Mouse (Mus musculus) liver, embryonic 12.5 days (tissue): ENCODE data around the gene Wdr4. TPM values are rescaled to one million over a fixed set of nuclear protein-coding genes. Genes with fewer than 3 reads are reported as not detected.
A peak's percentile ranks its signal among the peaks of the same experiment; 100 is the strongest.

Source experiments
- ATAC-seq: fragments of 200-750 bp; cut with Nextera tagmentation; 2 replicates; pipeline ENCODE4 v1.8.0; 2017; ENCODE audit warnings: moderate number of reproducible peaks, mild to moderate bottlenecking, moderate library complexity
- H3K27ac ChIP-seq: fragments of 300-500 bp; sonication (generic); 2 replicates; pipeline ENCODE4 v1.5.1; 2016; ENCODE audit warnings: mild to moderate bottlenecking
- H3K27me3 ChIP-seq: fragments of 300-500 bp; sonication (generic); replicated peaks from 2 replicates; pipeline ENCODE4 v1.6.1; 2016; ENCODE audit warnings: mild to moderate bottlenecking, moderate library complexity
- H3K36me3 ChIP-seq: fragments of 300-500 bp; sonication (generic); 2 replicates; pipeline ENCODE4 v1.6.1; 2016; ENCODE audit warnings: mild to moderate bottlenecking, moderate library complexity
- H3K4me1 ChIP-seq: fragments of 300-500 bp; sonication (generic); 2 replicates; pipeline ENCODE4 v1.6.1; 2016
- H3K4me2 ChIP-seq: fragments of 300-500 bp; sonication (generic); 2 replicates; pipeline ENCODE4 v1.6.1; 2016; ENCODE audit warnings: mild to moderate bottlenecking, moderate library complexity
- H3K4me3 ChIP-seq: fragments of 300-500 bp; sonication (generic); 2 replicates; pipeline ENCODE4 v1.5.1; 2016; ENCODE audit warnings: mild to moderate bottlenecking, moderate library complexity
- H3K9ac ChIP-seq: fragments of 300-500 bp; sonication (generic); 2 replicates; pipeline ENCODE4 v1.6.1; 2016; ENCODE audit warnings: mild to moderate bottlenecking, moderate library complexity
- H3K9me3 ChIP-seq: fragments of 300-500 bp; sonication (generic); replicated peaks from 2 replicates; pipeline ENCODE4 v1.6.1; 2016; ENCODE audit warnings: mild to moderate bottlenecking, moderate library complexity
- WGBS: fragments of 180-500 bp; shearing (Covaris S2); methylation state at CpG from one replicate; pipeline ENCODE4 v1.1.7; 2016; ENCODE audit not compliant: insufficient replicate concordance; 5-methylcytosine and 5-hydroxymethylcytosine counted together
- polyA plus RNA-seq: library from polyadenylated mRNA; unstranded; fragments of >200 nt; fragmentation: Nextera tagmentation; extraction: Ambion mirVana; gene quantifications from 2 replicates; pipeline ENCODE4 v1.2.1, GENCODE M21; 2016

Wdr4 gene
- 42.2 and 46.1 TPM in 2 replicates for polyA plus RNA-seq

DNA sequence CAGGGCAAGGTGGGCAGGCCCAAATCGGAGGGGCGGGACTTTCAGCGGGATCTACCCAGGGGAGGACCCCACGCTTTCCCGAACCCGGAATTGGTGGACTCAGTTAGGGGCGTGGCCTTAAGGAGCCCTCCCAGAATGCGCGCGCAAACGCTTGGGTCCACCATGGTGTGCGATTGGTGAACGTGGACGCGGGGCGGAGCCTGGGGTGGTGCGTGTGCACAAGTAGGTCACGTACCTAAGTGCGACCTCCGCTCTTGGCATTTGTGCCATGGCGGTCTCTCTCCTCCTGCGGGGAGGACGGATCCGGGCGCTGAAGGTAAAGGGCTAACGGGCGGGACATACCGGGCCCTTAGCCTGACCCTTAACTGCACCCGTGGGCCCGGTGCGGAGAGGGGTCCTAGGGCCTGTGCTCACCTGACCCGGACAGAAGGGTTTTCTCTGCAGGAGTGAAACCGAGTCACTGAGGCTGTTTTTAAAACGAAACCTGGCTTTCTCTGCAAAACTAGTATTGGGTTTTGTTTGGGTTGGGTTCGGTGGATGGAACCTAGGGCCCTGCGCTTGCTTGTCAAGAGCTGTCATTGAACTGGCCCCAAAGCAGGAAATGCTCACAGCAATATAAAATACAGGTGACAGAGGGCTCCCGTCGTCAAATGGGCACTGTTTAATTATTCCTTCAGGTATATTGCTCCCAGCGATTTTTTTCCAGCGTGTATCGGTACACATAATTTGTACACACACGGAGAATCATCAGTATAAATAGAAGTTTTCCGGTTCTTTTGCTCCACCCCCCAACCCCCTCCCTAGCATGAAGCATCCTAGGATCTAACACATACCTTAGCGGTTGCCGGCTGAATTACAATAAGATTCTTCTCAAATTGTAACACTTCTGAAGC is at the start of gene Wdr4, which contains the start of gene Ndufv3:
TSS of gene Wdr4 (minus strand) at position 35 of the 893 bp plus-strand sequence.
TSS of gene Ndufv3 (plus strand) at position 170 of the 893 bp plus-strand sequence.
- peaks cover 26% of the 10 kb centered on the region for H3K4me1 ChIP-seq
- H3K9me3 ChIP-seq: no peaks in the 10 kb centered on the region
- 0 out of 2 replicates have a peak, but pooled peaks cover 7% of the 10 kb centered on the region for H3K27me3 ChIP-seq
- peak within 1 kb of the TSS; percentile 77 for H3K27ac ChIP-seq
- H3K4me3 ChIP-seq: peak within 1 kb of the TSS; percentile 82
- peak; percentile 97 for ATAC-seq
- WGBS: under 1% methylated on average over 45 of the region's 45 CpGs
- peak within 1 kb of the TSS; percentile 80 for H3K4me2 ChIP-seq
- H3K36me3 ChIP-seq: peaks cover 28% of the 10 kb centered on the region
- peak within 1 kb of the TSS; percentile 81 for H3K9ac ChIP-seq

DNA sequence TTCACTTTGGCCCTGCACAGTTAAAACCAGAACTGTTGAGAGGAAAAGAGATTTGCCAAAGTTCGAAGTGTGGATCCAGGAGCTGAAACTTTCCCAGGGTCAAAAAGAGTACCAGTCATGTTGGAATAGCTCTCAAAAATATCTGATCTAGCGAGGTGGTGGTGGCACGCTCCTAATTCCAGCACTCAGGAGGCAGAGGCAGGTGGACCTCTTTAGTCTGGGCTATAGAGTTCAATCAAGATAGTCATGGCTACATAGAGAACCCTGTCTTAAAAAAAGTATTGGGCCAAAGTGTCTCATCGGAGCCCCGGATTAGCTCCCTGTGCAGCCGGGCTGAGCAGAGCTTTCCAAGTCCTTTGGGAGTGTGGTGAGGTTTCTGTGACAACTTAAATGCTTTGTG is 46.5 kb upstream of the Wdr4 start:
- Histone ChIP-seq H3K4me3 (peak overlapping the region; percentile 84), H3K9me3 (no peaks in the 10 kb centered on the region), H3K27me3 (no peaks in the 10 kb centered on the region), H3K4me1 (peaks cover 58% of the 10 kb centered on the region), H3K4me2 (peak overlapping the region; percentile 92), H3K27ac (peak overlapping the region; percentile 34; the same call in 1 of the 2 replicates), H3K9ac (peak overlapping the region; percentile 92), H3K36me3 (peaks cover 6% of the 10 kb centered on the region; the same call in 1 of the 2 replicates)
- WGBS: 72% methylated on average over 6 of the region's 6 CpGs
- ATAC-seq: no peak

DNA sequence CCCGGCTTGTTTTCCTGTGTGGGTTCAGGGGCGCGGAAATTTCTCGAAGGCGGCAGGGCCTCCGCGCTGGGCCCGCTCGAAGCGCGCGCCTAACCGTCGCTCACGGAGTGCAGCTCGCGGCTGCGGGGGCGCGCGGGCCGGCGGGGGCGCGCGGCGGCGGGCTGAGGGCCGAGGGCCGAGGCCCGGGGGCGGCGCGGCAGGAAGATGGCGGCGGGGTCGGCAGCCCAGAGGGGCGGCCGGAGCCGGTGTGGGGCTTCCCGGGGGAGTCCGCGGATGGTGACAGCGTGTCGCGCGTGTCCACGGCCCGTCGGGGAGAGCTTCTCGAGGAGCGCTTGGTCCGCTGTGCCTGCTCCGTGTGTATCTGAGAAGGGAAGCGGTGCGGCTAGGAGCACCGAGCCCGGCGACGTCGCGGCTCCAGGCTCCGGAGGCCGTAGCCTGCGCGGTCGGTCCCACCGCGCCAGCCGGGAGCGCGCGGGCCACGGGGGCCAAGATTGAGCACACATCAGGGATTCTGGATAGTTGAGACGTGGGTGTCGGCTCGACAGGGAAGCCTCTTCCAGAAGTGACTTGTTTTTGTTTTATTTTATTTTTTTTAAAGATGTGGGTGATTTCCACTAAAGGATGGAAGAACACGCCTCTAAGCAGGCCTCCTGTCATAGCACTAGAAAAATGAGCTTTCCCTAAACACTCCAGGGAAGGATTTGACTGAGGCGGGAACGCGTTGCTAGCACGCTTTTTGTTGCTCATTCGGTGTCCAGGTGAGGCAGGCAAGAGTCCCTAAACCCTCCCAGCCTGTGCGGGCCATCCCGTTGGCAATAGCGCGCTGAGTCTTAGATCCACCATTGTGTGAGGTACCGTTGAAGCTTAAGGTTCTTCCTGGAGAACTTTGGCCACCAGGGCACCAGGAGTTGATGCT is 45.6 kb upstream of the Wdr4 start:
- Histone ChIP-seq H3K9ac (peak overlapping the region; percentile 92), H3K27me3 (no peaks in the 10 kb centered on the region), H3K4me1 (peaks cover 50% of the 10 kb centered on the region), H3K9me3 (no peaks in the 10 kb centered on the region), H3K4me2 (peak overlapping the region; percentile 92), H3K27ac (peak overlapping the region; percentile 96), H3K4me3 (peak overlapping the region; percentile 84), H3K36me3 (peaks cover 6% of the 10 kb centered on the region; the same call in 1 of the 2 replicates)
- WGBS: 1% methylated on average over 85 of the region's 88 CpGs
- peak; percentile 22 for ATAC-seq

DNA sequence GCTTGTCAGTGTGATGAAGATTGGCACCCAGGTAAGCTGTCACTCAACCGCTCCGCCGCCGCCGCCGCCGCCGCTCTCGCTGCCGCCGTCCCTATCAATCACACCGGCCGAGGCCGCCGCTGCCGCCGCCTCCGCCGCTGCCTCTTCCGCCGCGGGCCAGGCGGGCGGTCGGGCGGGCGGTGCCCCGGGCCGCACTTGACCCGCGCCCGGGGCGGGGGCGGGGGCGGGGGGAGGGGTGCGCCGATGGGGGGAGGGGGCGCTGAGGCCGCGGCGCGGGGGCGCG is 45.0 kb upstream of the Wdr4 start:
- 0% methylated on average over 36 of the region's 44 CpGs for WGBS
- Histone ChIP-seq H3K9me3 (no peaks in the 10 kb centered on the region), H3K4me2 (peak overlapping the region; percentile 92), H3K36me3 (peaks cover 6% of the 10 kb centered on the region; the same call in 1 of the 2 replicates), H3K4me1 (peaks cover 48% of the 10 kb centered on the region), H3K9ac (peak overlapping the region; percentile 92), H3K27me3 (no peaks in the 10 kb centered on the region), H3K4me3 (peak overlapping the region; percentile 84), H3K27ac (peak overlapping the region; percentile 96)
- ATAC-seq: no peak

DNA sequence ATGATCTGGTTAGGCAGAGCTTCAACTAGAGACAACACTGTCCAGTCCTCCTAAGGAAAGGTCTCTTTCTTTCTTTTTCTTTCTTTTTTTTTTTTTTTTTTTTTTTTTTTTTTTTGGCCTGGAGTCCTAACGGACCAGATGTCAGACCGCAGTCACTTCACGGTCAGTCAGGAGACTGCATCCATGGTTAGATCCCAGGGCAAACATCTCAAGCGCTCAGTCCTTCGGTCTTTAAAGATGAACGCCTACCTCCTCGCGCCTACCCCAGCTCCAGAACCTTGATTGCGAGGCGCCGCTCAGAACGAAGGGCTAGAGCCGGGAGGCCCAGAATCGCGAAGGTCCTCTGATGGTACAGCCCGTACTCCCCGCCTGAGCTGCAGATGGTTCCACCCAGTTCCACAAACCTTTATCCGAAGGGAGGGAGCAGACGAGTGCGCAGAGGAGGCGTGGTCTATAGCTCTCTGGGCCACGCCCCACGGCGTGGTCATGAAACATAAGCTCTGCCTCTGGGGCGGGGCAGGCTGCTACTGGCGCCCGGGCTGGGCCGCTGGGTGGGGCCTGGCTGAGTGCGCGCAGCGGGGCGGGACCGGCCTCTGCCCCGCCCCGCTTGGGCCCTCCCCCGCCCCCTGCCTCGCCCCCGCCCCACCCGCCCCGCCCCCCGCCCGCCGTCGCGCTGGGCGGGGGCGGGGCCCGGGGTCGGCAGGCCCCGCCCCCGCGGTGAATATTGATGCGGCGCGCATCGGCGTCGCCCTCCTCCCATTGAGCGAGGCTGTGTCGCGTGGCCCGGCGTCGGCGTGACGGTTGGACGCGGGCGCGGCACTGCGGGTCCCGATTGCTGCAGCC is 44.5 kb upstream of the Wdr4 start, which contains the start of gene Pknox1:
TSS of gene Pknox1 (plus strand) at position 720 of the 843 bp plus-strand sequence.
- WGBS: under 1% methylated on average over 51 of the region's 72 CpGs
- peak; percentile 90 for ATAC-seq
- Histone ChIP-seq H3K4me2 (peak within 1 kb of the TSS; percentile 92), H3K36me3 (peaks cover 4% of the 10 kb centered on the region; the same call in 1 of the 2 replicates), H3K9ac (peak within 1 kb of the TSS; percentile 92), H3K4me3 (peak within 1 kb of the TSS; percentile 84), H3K4me1 (peaks cover 44% of the 10 kb centered on the region), H3K9me3 (no peaks in the 10 kb centered on the region), H3K27me3 (no peaks in the 10 kb centered on the region), H3K27ac (peak within 1 kb of the TSS; percentile 96)

- Histone ChIP-seq H3K4me2 (peak overlapping the region; percentile 85), H3K9me3 (no peaks in the 10 kb centered on the region), H3K4me3 (peak overlapping the region; percentile 58), H3K27me3 (no peaks in the 10 kb centered on the region), H3K36me3 (peaks cover 4% of the 10 kb centered on the region; the same call in 1 of the 2 replicates), H3K4me1 (peaks cover 38% of the 10 kb centered on the region), H3K27ac (peak overlapping the region; percentile 96), H3K9ac (peak overlapping the region; percentile 77)
- 12% methylated on average over 12 of the region's 12 CpGs for WGBS
- no peak for ATAC-seq
Measured at GRCm38 (mm10) chr17:31563632-31564014, 43.8 kb upstream of the Wdr4 start.

DNA sequence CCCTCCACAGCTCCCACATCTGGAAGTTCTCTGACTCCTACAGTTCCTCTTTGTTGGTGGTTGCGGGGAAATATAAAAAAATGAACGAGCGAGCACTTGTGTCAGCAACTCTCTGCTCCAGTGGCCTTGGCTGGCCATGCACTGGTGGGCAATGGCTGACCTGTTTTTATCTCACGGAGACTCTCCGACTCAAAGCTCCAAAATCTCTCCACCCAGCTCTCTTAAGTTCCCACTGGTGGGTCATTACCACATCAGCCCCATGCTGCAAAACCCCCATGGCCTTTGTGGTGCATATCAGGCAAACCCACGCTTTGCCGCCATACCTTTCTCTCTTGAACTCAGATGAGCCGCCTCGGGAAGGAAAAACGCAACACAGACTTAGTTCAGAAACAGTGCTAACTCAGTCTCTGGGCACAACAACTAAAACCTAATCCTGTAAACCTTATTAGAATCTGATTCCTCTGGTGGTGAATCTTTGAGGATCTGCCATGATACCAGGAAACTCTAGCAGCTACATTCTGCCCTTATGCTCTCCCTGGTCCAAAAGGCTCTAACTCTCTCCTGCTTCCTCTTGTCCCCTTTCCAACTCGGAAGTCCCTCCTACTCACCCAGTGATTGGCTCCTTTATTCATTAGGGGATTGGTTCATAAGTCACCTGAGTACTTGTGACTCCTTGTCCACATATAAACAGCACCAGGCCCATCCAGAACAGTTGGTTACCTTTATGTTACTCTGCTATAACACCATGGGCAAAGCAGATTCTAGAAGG is 39.4 kb upstream of the Wdr4 start:
- no peak overlapping the region for H3K4me2 ChIP-seq
- WGBS: 68% methylated on average over 11 of the region's 11 CpGs
- no peak for ATAC-seq

DNA sequence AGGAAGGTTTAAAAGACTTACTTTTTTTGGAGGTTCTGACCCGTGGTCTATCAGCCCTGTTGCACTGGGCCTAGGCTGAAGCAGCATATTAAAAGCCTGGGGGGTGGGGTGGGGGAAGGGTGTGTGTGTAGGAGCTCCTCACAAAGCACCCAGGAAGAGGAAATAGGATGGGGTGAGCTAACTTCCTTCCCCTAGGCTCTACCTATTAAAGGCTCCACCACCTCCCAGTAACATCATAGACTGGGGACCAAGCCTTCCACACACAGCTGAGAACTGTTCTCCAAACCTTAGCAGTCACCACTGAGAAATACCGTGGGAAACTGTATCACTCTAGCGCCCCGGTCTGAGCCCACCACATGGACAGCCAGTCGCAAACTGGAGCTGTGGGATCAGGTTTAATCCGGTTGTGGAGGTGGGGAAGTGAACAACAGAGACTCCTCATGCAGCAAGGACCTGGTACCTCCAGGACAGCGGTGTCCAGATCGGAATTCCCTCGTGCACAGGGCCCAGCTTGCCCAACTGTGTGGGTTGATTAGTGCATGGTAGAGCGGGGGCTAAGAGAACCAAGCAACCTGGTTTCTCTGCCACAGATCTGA is 38.3 kb upstream of the Wdr4 start:
- H3K36me3 ChIP-seq: no peaks in the 10 kb centered on the region
- H3K4me2 ChIP-seq: no peak overlapping the region
- peaks cover under 1% of the 10 kb centered on the region; the same call in 1 of the 2 replicates for H3K4me1 ChIP-seq
- 65% methylated on average over 10 of the region's 10 CpGs for WGBS
- no peaks in the 10 kb centered on the region for H3K9me3 ChIP-seq
- no peaks in the 10 kb centered on the region for H3K27me3 ChIP-seq
- H3K9ac ChIP-seq: no peak overlapping the region
- H3K27ac ChIP-seq: no peak overlapping the region
- ATAC-seq: 0 out of 2 replicates have a peak, but pooled peaks have one; percentile 13
- no peak overlapping the region for H3K4me3 ChIP-seq

More for the DNA sequence above, 39.4 kb upstream of the Wdr4 start:
- Histone ChIP-seq H3K27ac (no peak overlapping the region), H3K9me3 (no peaks in the 10 kb centered on the region), H3K36me3 (no peaks in the 10 kb centered on the region), H3K4me3 (no peak overlapping the region), H3K4me1 (peaks cover 8% of the 10 kb centered on the region), H3K9ac (no peak overlapping the region), H3K27me3 (no peaks in the 10 kb centered on the region)

DNA sequence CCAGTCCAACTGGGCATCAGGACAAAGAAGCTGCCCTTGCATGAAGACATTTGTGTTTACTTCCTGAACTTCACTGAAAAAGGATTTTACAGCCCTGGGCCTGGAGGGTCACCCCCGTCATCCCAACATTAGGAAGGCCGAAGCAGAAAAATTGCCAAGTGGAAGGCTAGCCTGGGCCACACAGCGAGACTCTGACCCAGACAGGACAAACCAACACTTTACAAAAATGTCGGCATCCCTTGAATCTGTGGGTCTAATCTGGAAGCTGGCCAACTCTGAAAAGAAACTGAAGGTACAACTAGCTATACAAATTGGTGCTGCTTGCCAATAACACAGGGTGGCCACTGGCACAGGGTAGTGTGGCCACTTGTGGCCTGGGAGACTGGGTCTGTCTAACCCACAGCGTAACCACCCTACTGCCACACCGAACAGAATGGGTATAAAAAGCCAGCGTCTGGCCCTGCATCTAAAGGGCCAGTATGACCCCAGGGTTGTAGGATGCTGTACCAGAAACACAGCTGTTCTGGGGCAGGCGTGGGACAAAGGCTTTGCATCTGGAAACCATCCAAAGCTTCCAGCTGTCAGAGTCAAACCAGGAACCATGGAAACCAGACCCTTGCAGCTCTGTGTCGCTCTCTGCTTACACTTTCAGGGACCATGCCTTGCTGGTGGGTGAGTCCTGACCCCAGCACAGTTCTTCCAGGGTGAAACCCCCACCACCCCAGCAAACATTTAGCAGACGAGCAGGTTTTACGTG is 37.5 kb upstream of the Wdr4 start:
- 69% methylated on average over 11 of the region's 11 CpGs for WGBS
- no peak for ATAC-seq
- H3K9ac ChIP-seq: no peak overlapping the region
- H3K27ac ChIP-seq: no peak overlapping the region
- no peaks in the 10 kb centered on the region for H3K27me3 ChIP-seq
- no peaks in the 10 kb centered on the region for H3K9me3 ChIP-seq
- no peak overlapping the region for H3K4me2 ChIP-seq
- no peaks in the 10 kb centered on the region for H3K36me3 ChIP-seq
- H3K4me1 ChIP-seq: no peaks in the 10 kb centered on the region
- H3K4me3 ChIP-seq: no peak overlapping the region

DNA sequence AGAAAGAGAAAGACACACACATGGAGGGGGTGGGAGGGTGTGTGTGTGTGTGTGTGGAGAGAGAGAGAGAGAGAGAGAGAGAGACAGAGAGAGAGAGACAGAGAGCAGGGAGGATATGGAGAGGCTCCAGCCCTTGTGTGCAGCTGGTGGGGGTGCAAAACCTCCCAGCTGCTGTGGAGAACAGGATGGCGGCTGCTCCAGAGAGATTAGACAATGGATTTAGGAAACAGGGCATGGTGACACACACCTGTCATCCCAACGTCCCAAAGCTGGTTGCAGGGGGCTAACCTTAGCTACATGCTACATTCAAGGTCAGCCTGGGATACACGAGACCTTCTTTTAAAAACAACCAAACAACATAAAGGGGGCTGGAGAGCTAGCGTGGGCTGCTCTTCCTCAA is 36.5 kb upstream of the Wdr4 start:
- H3K9ac ChIP-seq: no peak overlapping the region
- H3K27ac ChIP-seq: no peak overlapping the region
- H3K27me3 ChIP-seq: no peaks in the 10 kb centered on the region
- no peak overlapping the region for H3K4me2 ChIP-seq
- no peak for ATAC-seq
- H3K9me3 ChIP-seq: no peaks in the 10 kb centered on the region
- H3K36me3 ChIP-seq: no peaks in the 10 kb centered on the region
- H3K4me3 ChIP-seq: no peak overlapping the region
- WGBS: 61% methylated on average over 4 of the region's 4 CpGs
- no peaks in the 10 kb centered on the region for H3K4me1 ChIP-seq
